Mouse (Mus musculus) v-Abl transformed pro-B cells (cell line): Measurements from ENCODE around the gene Cyp1b1.

ENCODE experiments used
- in situ Hi-C, 2 experiments: fragments of 400-800 bp; cut with MboI; formaldehyde crosslinking; loops; one replicate each; pipeline ENCODE4 v1.15.1; 2025; ENCODE audit not compliant: unreplicated experiment in 2 of 2

Cyp1b1 gene

GRCm38 (mm10) chr17:79658863-79659262 lies 56.0 kb downstream of the Cyp1b1 start:
- in situ Hi-C loops = loop anchor here (25.0 kb wide), 4 partner anchors 653 to 903 kb away; partner anchors contain the start of gene Arhgef33 (in 1 of the 2)

DNA sequence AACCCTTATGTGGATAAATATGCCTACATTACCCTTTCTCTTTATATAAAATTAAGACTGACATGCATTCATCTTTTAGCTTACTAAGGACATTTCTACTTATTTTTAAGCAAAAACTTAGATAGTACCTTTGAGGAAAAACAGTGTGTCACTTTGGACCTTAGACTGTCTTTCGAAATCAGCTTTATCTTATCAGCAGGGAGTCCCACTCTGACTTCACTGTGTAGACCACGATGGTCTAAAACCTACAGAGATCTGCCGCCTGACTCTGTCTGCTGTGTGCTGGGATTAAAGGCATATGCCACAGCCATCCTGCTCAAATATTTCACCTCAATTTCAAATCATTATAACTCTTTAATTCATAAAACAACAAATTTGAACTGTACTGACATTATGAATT lies 56.4 kb downstream of the Cyp1b1 start:
- in situ Hi-C loops = loop anchor here (25.0 kb wide), 4 partner anchors 654 to 904 kb away; partner anchors contain the start of gene Arhgef33 (in 1 of the 2)

DNA sequence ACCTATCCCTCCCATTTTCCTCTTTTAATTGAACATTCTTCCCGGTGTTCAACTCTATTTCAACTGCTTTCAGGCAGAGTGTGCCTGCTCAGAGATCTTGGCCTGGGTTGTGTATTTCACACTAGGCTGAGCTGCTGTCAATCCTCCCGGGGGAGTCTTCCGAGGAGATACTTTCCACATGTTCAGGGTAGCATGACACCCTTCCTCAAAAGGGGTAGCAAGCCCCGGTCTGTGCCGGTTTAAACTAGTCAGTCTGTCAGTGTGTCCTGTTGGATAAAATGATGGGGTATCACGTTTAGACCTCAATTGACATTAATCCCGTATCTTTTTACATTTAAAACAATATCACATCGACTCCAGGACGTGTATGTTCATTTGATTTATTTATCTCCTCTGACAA lies 57.1 kb downstream of the Cyp1b1 start:
- in situ Hi-C loops = loop anchor here (25.0 kb wide), 4 partner anchors 655 to 905 kb away; partner anchors contain the start of gene Arhgef33 (in 1 of the 2)

- in situ Hi-C loops = loop anchor here (25.0 kb wide), 4 partner anchors 658 to 908 kb away; partner anchors contain the start of gene Arhgef33 (in 1 of the 2)
These were observed 60.7 kb downstream of the Cyp1b1 start for GRCm38 (mm10) chr17:79654187-79654586.

- in situ Hi-C loops = loop anchor here (25.0 kb wide), 4 partner anchors 659 to 909 kb away; partner anchors contain the start of gene Arhgef33 (in 1 of the 2)
These were observed 61.7 kb downstream of the Cyp1b1 start for GRCm38 (mm10) chr17:79653171-79653570.
